Mouse (Mus musculus): ENCODE data around the gene Cage1. TPM values are rescaled to one million over a fixed set of nuclear protein-coding genes. Genes with fewer than 3 reads are reported as not detected.

The Cage1 gene
- polyA plus RNA-seq, 1 experiment from 2014 or later = 0.94 TPM

- no peak overlapping the region for H3K4me3 ChIP-seq (ENCODE audit: low read depth, low read length)
- H3K9me3 ChIP-seq (replicated peaks; ENCODE audit: control insufficient read depth, low read length) = 0 out of 2 replicates have a peak, but pooled peaks cover 3% of the 10 kb centered on the region
- no peaks in the 10 kb centered on the region for H3K4me1 ChIP-seq (ENCODE audit: control insufficient read depth, insufficient read depth, low read length)
- no peak overlapping the region for H3K9ac ChIP-seq (ENCODE audit: low read depth, low read length)
- 46% methylated on average over 1 of the region's 1 CpGs for WGBS (ENCODE audit: insufficient replicate concordance)
- H3K27me3 ChIP-seq (ENCODE audit: control insufficient read depth, insufficient read depth, low read length) = no peaks in the 10 kb centered on the region
- ATAC-seq (replicated peaks; ENCODE audit: insufficient number of reproducible peaks, low FRiP score, low TSS enrichment) = no peak
- H3K27ac ChIP-seq (ENCODE audit: low read depth, low read length) = no peak overlapping the region
- no peak overlapping the region for H3K4me2 ChIP-seq
- no peaks in the 10 kb centered on the region for H3K36me3 ChIP-seq (ENCODE audit: control insufficient read depth, insufficient read depth, low read length)
Observed at GRCm38 (mm10) chr13:38002461-38002860, 34.4 kb downstream of the Cage1 start.

GRCm38 (mm10) chr13:37999713-38000112, 37.2 kb downstream of the Cage1 start:
- no peak overlapping the region for H3K9ac ChIP-seq (ENCODE audit: low read depth, low read length)
- WGBS (ENCODE audit: insufficient replicate concordance) = 82% methylated on average over 3 of the region's 3 CpGs
- ATAC-seq (replicated peaks; ENCODE audit: insufficient number of reproducible peaks, low FRiP score, low TSS enrichment) = peak; percentile 59; the same call in 1 of the 2 replicates

GRCm38 (mm10) chr13:37994405-37994749, 42.5 kb downstream of the Cage1 start:
- WGBS (ENCODE audit: insufficient replicate concordance) = 14% methylated on average over 7 of the region's 7 CpGs
- peak overlapping the region; percentile 95 for H3K4me3 ChIP-seq (ENCODE audit: low read depth, low read length)
- no peaks in the 10 kb centered on the region for H3K9me3 ChIP-seq (replicated peaks; ENCODE audit: control insufficient read depth, low read length)
- 0 out of 2 replicates have a peak, but pooled peaks have one; percentile 13 for ATAC-seq (replicated peaks; ENCODE audit: insufficient number of reproducible peaks, low FRiP score, low TSS enrichment)
- no peaks in the 10 kb centered on the region for H3K27me3 ChIP-seq (ENCODE audit: control insufficient read depth, insufficient read depth, low read length)
- peak overlapping the region; percentile 86 for H3K4me2 ChIP-seq
- peaks cover 9% of the 10 kb centered on the region for H3K36me3 ChIP-seq (ENCODE audit: control insufficient read depth, insufficient read depth, low read length)
- peak overlapping the region; percentile 72; the same call in 1 of the 2 replicates for H3K27ac ChIP-seq (ENCODE audit: low read depth, low read length)
- H3K4me1 ChIP-seq (ENCODE audit: control insufficient read depth, insufficient read depth, low read length) = peaks cover 5% of the 10 kb centered on the region; the same call in 1 of the 2 replicates
- H3K9ac ChIP-seq (ENCODE audit: low read depth, low read length) = peak overlapping the region; percentile 97; the same call in 1 of the 2 replicates

More at GRCm38 (mm10) chr13:37999713-38000112, 37.2 kb downstream of the Cage1 start:
- Histone ChIP-seq H3K4me2 (no peak overlapping the region), H3K36me3 (ENCODE audit: control insufficient read depth, insufficient read depth, low read length) (no peaks in the 10 kb centered on the region), H3K27ac (ENCODE audit: low read depth, low read length) (no peak overlapping the region), H3K27me3 (ENCODE audit: control insufficient read depth, insufficient read depth, low read length) (no peaks in the 10 kb centered on the region), H3K9me3 (replicated peaks; ENCODE audit: control insufficient read depth, low read length) (0 out of 2 replicates have a peak, but pooled peaks cover 3% of the 10 kb centered on the region), H3K4me1 (ENCODE audit: control insufficient read depth, insufficient read depth, low read length) (no peaks in the 10 kb centered on the region), H3K4me3 (ENCODE audit: low read depth, low read length) (no peak overlapping the region)

GRCm38 (mm10) chr13:37993704-37994404, 43.0 kb downstream of the Cage1 start, which contains the start of gene Ssr1:
Gene Ssr1 (minus strand): TSS chr13:37994217.
- peak; percentile 98 for ATAC-seq (replicated peaks; ENCODE audit: insufficient number of reproducible peaks, low FRiP score, low TSS enrichment)

GRCm38 (mm10) chr13:37993376-37993703, 43.5 kb downstream of the Cage1 start:
- Histone ChIP-seq H3K9me3 (replicated peaks; ENCODE audit: control insufficient read depth, low read length) (no peaks in the 10 kb centered on the region), H3K4me3 (ENCODE audit: low read depth, low read length) (peak overlapping the region; percentile 95), H3K27me3 (ENCODE audit: control insufficient read depth, insufficient read depth, low read length) (no peaks in the 10 kb centered on the region), H3K4me2 (peak overlapping the region; percentile 86), H3K9ac (ENCODE audit: low read depth, low read length) (peak overlapping the region; percentile 97), H3K4me1 (ENCODE audit: control insufficient read depth, insufficient read depth, low read length) (peaks cover 5% of the 10 kb centered on the region; the same call in 1 of the 2 replicates), H3K27ac (ENCODE audit: low read depth, low read length) (peak overlapping the region; percentile 93), H3K36me3 (ENCODE audit: control insufficient read depth, insufficient read depth, low read length) (peaks cover 14% of the 10 kb centered on the region)
- no peak for ATAC-seq (replicated peaks; ENCODE audit: insufficient number of reproducible peaks, low FRiP score, low TSS enrichment)
- WGBS (ENCODE audit: insufficient replicate concordance) = under 1% methylated on average over 17 of the region's 17 CpGs

More at GRCm38 (mm10) chr13:37993704-37994404, 43.0 kb downstream of the Cage1 start, which contains the start of gene Ssr1:
- H3K27me3 ChIP-seq (ENCODE audit: control insufficient read depth, insufficient read depth, low read length) = no peaks in the 10 kb centered on the region
- H3K4me2 ChIP-seq = peak within 1 kb of the TSS; percentile 86
- peaks cover 5% of the 10 kb centered on the region; the same call in 1 of the 2 replicates for H3K4me1 ChIP-seq (ENCODE audit: control insufficient read depth, insufficient read depth, low read length)
- H3K27ac ChIP-seq (ENCODE audit: low read depth, low read length) = peak within 1 kb of the TSS; percentile 93
- H3K36me3 ChIP-seq (ENCODE audit: control insufficient read depth, insufficient read depth, low read length) = peaks cover 14% of the 10 kb centered on the region
- peak within 1 kb of the TSS; percentile 97 for H3K9ac ChIP-seq (ENCODE audit: low read depth, low read length)
- WGBS (ENCODE audit: insufficient replicate concordance) = under 1% methylated on average over 85 of the region's 89 CpGs
- peak within 1 kb of the TSS; percentile 95 for H3K4me3 ChIP-seq (ENCODE audit: low read depth, low read length)
- no peaks in the 10 kb centered on the region for H3K9me3 ChIP-seq (replicated peaks; ENCODE audit: control insufficient read depth, low read length)

- peak overlapping the region; percentile 86 for H3K4me2 ChIP-seq
- ATAC-seq (replicated peaks; ENCODE audit: insufficient number of reproducible peaks, low FRiP score, low TSS enrichment) = no peak
- H3K27ac ChIP-seq (ENCODE audit: low read depth, low read length) = peak overlapping the region; percentile 93
- H3K9ac ChIP-seq (ENCODE audit: low read depth, low read length) = peak overlapping the region; percentile 97
- H3K36me3 ChIP-seq (ENCODE audit: control insufficient read depth, insufficient read depth, low read length) = peaks cover 14% of the 10 kb centered on the region
- WGBS (ENCODE audit: insufficient replicate concordance) = 15% methylated on average over 10 of the region's 10 CpGs
- peaks cover 5% of the 10 kb centered on the region; the same call in 1 of the 2 replicates for H3K4me1 ChIP-seq (ENCODE audit: control insufficient read depth, insufficient read depth, low read length)
- H3K4me3 ChIP-seq (ENCODE audit: low read depth, low read length) = peak overlapping the region; percentile 95
- H3K9me3 ChIP-seq (replicated peaks; ENCODE audit: control insufficient read depth, low read length) = no peaks in the 10 kb centered on the region
- no peaks in the 10 kb centered on the region for H3K27me3 ChIP-seq (ENCODE audit: control insufficient read depth, insufficient read depth, low read length)
Observed at GRCm38 (mm10) chr13:37992638-37993371, 44.1 kb downstream of the Cage1 start.

- no peaks in the 10 kb centered on the region for H3K9me3 ChIP-seq (replicated peaks; ENCODE audit: control insufficient read depth, low read length)
- no peaks in the 10 kb centered on the region for H3K27me3 ChIP-seq (ENCODE audit: control insufficient read depth, insufficient read depth, low read length)
- 91% methylated on average over 8 of the region's 8 CpGs for WGBS (ENCODE audit: insufficient replicate concordance)
- no peak overlapping the region for H3K4me2 ChIP-seq
- H3K9ac ChIP-seq (ENCODE audit: low read depth, low read length) = no peak overlapping the region
- ATAC-seq (replicated peaks; ENCODE audit: insufficient number of reproducible peaks, low FRiP score, low TSS enrichment) = no peak
- no peak overlapping the region for H3K27ac ChIP-seq (ENCODE audit: low read depth, low read length)
- H3K4me1 ChIP-seq (ENCODE audit: control insufficient read depth, insufficient read depth, low read length) = peaks cover 5% of the 10 kb centered on the region; the same call in 1 of the 2 replicates
- H3K4me3 ChIP-seq (ENCODE audit: low read depth, low read length) = no peak overlapping the region
- peaks cover 36% of the 10 kb centered on the region for H3K36me3 ChIP-seq (ENCODE audit: control insufficient read depth, insufficient read depth, low read length)
Observed at GRCm38 (mm10) chr13:37989701-37990100, 47.2 kb downstream of the Cage1 start.

GRCm38 (mm10) chr13:37986166-37986565, 50.7 kb downstream of the Cage1 start:
- H3K27ac ChIP-seq (ENCODE audit: low read depth, low read length) = no peak overlapping the region
- no peak overlapping the region for H3K4me2 ChIP-seq
- no peak overlapping the region for H3K4me3 ChIP-seq (ENCODE audit: low read depth, low read length)
- ATAC-seq (replicated peaks; ENCODE audit: insufficient number of reproducible peaks, low FRiP score, low TSS enrichment) = no peak
- peaks cover 57% of the 10 kb centered on the region for H3K36me3 ChIP-seq (ENCODE audit: control insufficient read depth, insufficient read depth, low read length)
- 88% methylated on average over 10 of the region's 10 CpGs for WGBS (ENCODE audit: insufficient replicate concordance)
- no peaks in the 10 kb centered on the region for H3K9me3 ChIP-seq (replicated peaks; ENCODE audit: control insufficient read depth, low read length)
- H3K27me3 ChIP-seq (ENCODE audit: control insufficient read depth, insufficient read depth, low read length) = no peaks in the 10 kb centered on the region
- H3K9ac ChIP-seq (ENCODE audit: low read depth, low read length) = no peak overlapping the region
- no peaks in the 10 kb centered on the region for H3K4me1 ChIP-seq (ENCODE audit: control insufficient read depth, insufficient read depth, low read length)

Measured in heart, embryonic 11.5 days (tissue).